8 mouse cellular contexts compared by ENCODE assay signal in the genomic region with DNA sequence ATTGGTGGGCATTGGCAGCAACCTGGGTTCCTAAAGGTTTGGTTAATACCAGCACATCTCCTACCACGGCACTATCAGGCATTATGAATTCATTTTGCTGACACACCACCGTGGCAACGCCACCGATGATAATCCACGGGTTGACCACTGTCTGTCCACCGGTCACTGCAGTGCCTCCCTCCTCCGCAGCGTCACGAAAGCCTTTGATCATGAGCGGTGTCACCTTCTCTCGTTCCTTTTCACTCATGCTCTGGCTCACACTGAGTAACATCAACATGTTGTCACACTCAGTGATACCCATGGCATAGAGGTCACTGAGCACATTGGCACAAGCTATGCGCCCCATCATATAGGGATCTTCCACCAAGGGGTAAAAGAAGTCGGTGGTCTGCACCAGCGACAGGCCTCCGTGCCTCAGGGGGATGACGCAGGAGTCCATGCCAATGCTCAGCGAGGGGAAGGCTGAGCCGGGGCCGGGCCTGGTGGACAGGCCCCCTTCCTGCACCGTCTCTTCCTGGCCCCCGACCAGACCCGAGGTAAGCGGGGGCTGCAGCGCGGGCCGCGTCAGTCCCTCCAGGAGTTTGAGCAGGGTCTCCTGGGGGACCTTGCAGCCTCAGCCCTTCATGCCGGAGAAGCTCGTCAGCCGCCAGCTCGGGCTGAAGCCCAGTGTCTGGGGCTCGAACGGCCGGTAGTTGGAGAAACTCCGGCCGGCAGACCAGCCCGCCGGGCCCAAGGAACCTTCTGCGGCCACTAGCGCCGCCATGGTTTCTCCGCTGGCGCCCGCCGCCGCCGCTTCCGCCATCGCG. TPM values are rescaled to one million over a fixed set of nuclear protein-coding genes. Genes with fewer than 3 reads are reported as not detected.
A peak's percentile ranks its signal among the peaks of the same experiment; 100 is the strongest.
DNase-seq lines count a peak whose midpoint lies in the region; ATAC-seq and TF ChIP-seq lines count a peak whose summit lies in the region.

No protein-coding gene starts in this region.

- 0 out of 2 replicates have a peak, but pooled peaks cover 2% of the 10 kb centered on the region for H3K36me3 ChIP-seq in spleen, adult 2 months (ENCODE audit: control insufficient read depth, insufficient read depth, low read length)
- H3K36me3 ChIP-seq in forebrain, embryonic 10.5 days (replicated peaks) = peaks cover 46% of the 10 kb centered on the region
- peaks cover 33% of the 10 kb centered on the region for H3K36me3 ChIP-seq in megakaryocyte, embryonic 14.5 days (replicated peaks; ENCODE audit: low read length)

- peak; percentile 29 for ATAC-seq in inflammation-experienced regulatory T-cells, adult 6 months

- H3K4me1 ChIP-seq in spleen, adult 2 months (ENCODE audit: control insufficient read depth, insufficient read depth, insufficient read length) = peaks cover 13% of the 10 kb centered on the region; the same call in 1 of the 2 replicates
- peaks cover 22% of the 10 kb centered on the region for H3K4me1 ChIP-seq in forebrain, embryonic 10.5 days
- H3K4me1 ChIP-seq in megakaryocyte, embryonic 14.5 days = peaks cover 84% of the 10 kb centered on the region

- no peak for TF ChIP-seq POLR2A in spleen, adult 2 months (IDR thresholded peaks at IDR 0.05; ENCODE audit: low read depth, low read length)

- H3K9me3 ChIP-seq in forebrain, embryonic 10.5 days = peaks cover 10% of the 10 kb centered on the region; the same call in 1 of the 2 replicates
- H3K9me3 ChIP-seq in megakaryocyte, embryonic 14.5 days = peaks cover 2% of the 10 kb centered on the region

- DNase-seq in adrenal gland, adult (ENCODE audit: inconsistent age in 2 of 2, low spot score in 1 of 2) = peak; percentile 47 to 82
- DNase-seq in adrenal gland, postnatal 4 days (ENCODE audit: low spot score in 2 of 2) = no peak
- no peak for DNase-seq in spleen, adult 2 months (ENCODE audit: low read depth in 1 of 2, low spot score in 2 of 2)
- no peak for DNase-seq in spleen, postnatal 10 days (ENCODE audit: low spot score in 2 of 2)
- no peak for DNase-seq in forebrain, embryonic 10.5 days (ENCODE audit: extremely low spot score, low spot score)
- DNase-seq in c-Kit-positive CD71-positive TER-119-positive erythroid progenitor cells, embryonic 14.5 days (ENCODE audit: low spot score) = no peak

- TF ChIP-seq CTCF in spleen, adult 2 months (IDR thresholded peaks at IDR 0.05; ENCODE audit: extremely low read depth, insufficient read depth, insufficient read length, insufficient replicate concordance) = no peak

- WGBS in spleen, adult 2 months = 11% methylated on average over 50 of the region's 50 CpGs
- WGBS in forebrain, embryonic 10.5 days = 19% methylated on average over 50 of the region's 50 CpGs

- H3K27ac ChIP-seq in spleen, adult 2 months (ENCODE audit: insufficient read depth, low read length) = peak overlapping the region; percentile 83
- peak overlapping the region; percentile 96 for H3K27ac ChIP-seq in forebrain, embryonic 10.5 days

- H3K27me3 ChIP-seq in spleen, adult 2 months (ENCODE audit: control insufficient read depth, insufficient read depth, low read length) = no peaks in the 10 kb centered on the region
- no peaks in the 10 kb centered on the region for H3K27me3 ChIP-seq in forebrain, embryonic 10.5 days (ENCODE audit: poor library complexity, severe bottlenecking)
- no peaks in the 10 kb centered on the region for H3K27me3 ChIP-seq in megakaryocyte, embryonic 14.5 days (replicated peaks)

- peak overlapping the region; percentile 93 for H3K4me3 ChIP-seq in spleen, adult 2 months (ENCODE audit: extremely low read depth, insufficient read depth, insufficient read length)
- peak overlapping the region; percentile 94 for H3K4me3 ChIP-seq in forebrain, embryonic 10.5 days
- H3K4me3 ChIP-seq in megakaryocyte, embryonic 14.5 days (replicated peaks) = peak overlapping the region; percentile 91

RNA-seq across cellular contexts. Expression of gene Sephs2, which starts 0.5 kb away (rescaled TPM):
- total RNA-seq in adrenal gland, postnatal 4 days (2021) = 100 to 1,000 TPM in 1 of 2 experiments, 10 to 100 TPM in 1; 92.8 to 115 TPM
- polyA plus RNA-seq in spleen, adult 2 months (2012; rRNA removed) = 12.9 and 16.0 TPM in 2 replicates
- 84.0 and 88.2 TPM in 2 replicates for polyA plus RNA-seq in forebrain, embryonic 10.5 days (2016; fragmentation: Nextera tagmentation; extraction: Ambion mirVana)
- 10 to 100 TPM; 19.4 to 45.4 (median 28.6) TPM for polyA plus RNA-seq in inflammation-experienced regulatory T-cells, adult 6 months (2017; shearing (Covaris generic))
- polyA plus RNA-seq in megakaryocyte, embryonic 14.5 days (2012; ENCODE audit: insufficient read depth, low replicate concordance) = 32.9 and 41.0 TPM in 2 replicates

RNA-seq across cellular contexts. Expression of gene Dctpp1, which starts 12.8 kb away (rescaled TPM):
- total RNA-seq in adrenal gland, postnatal 4 days (2021) = 10 to 100 TPM; 63.5 to 68.3 TPM
- 30.8 and 37.5 TPM in 2 replicates for polyA plus RNA-seq in spleen, adult 2 months (2012; rRNA removed)
- polyA plus RNA-seq in forebrain, embryonic 10.5 days (2016; fragmentation: Nextera tagmentation; extraction: Ambion mirVana) = 379 and 383 TPM in 2 replicates
- polyA plus RNA-seq in inflammation-experienced regulatory T-cells, adult 6 months (2017; shearing (Covaris generic)) = 10 to 100 TPM; 37.2 to 88.3 (median 51.2) TPM
- polyA plus RNA-seq in megakaryocyte, embryonic 14.5 days (2012; ENCODE audit: insufficient read depth, low replicate concordance) = 65.3 and 143 TPM in 2 replicates

RNA-seq across cellular contexts. Expression of gene Itgal, which starts 22.7 kb away (rescaled TPM):
- 1 to 10 TPM; 3.0 to 3.4 TPM for total RNA-seq in adrenal gland, postnatal 4 days (2021)
- 92.1 and 105 TPM in 2 replicates for polyA plus RNA-seq in spleen, adult 2 months (2012; rRNA removed)
- polyA plus RNA-seq in forebrain, embryonic 10.5 days (2016; fragmentation: Nextera tagmentation; extraction: Ambion mirVana) = 0.22 and 0.36 TPM in 2 replicates
- polyA plus RNA-seq in inflammation-experienced regulatory T-cells, adult 6 months (2017; shearing (Covaris generic)) = 100 to 1,000 TPM; 201 to 247 (median 214) TPM
- 11.2 and 21.5 TPM in 2 replicates for polyA plus RNA-seq in megakaryocyte, embryonic 14.5 days (2012; ENCODE audit: insufficient read depth, low replicate concordance)

RNA-seq across cellular contexts. Expression of gene Zfp771, which starts 29.2 kb away (rescaled TPM):
- 10 to 100 TPM; 36.3 to 39.2 TPM for total RNA-seq in adrenal gland, postnatal 4 days (2021)
- polyA plus RNA-seq in spleen, adult 2 months (2012; rRNA removed) = 35.6 and 68.3 TPM in 2 replicates
- polyA plus RNA-seq in forebrain, embryonic 10.5 days (2016; fragmentation: Nextera tagmentation; extraction: Ambion mirVana) = 55.8 and 57.7 TPM in 2 replicates
- polyA plus RNA-seq in inflammation-experienced regulatory T-cells, adult 6 months (2017; shearing (Covaris generic)) = 1 to 10 TPM in 1 of 3 experiments, under 1 TPM in 1, not detected in 1; 0.46 to 1.5 TPM
- 85.4 and 270 TPM in 2 replicates for polyA plus RNA-seq in megakaryocyte, embryonic 14.5 days (2012; ENCODE audit: insufficient read depth, low replicate concordance)

RNA-seq across cellular contexts. Expression of gene Sept1, which starts 40.4 kb away (rescaled TPM):
- 10 to 100 TPM; 12.6 to 14.5 TPM for total RNA-seq in adrenal gland, postnatal 4 days (2021)
- polyA plus RNA-seq in spleen, adult 2 months (2012; rRNA removed) = 280 and 335 TPM in 2 replicates
- polyA plus RNA-seq in forebrain, embryonic 10.5 days (2016; fragmentation: Nextera tagmentation; extraction: Ambion mirVana) = 30.3 and 32.3 TPM in 2 replicates
- polyA plus RNA-seq in inflammation-experienced regulatory T-cells, adult 6 months (2017; shearing (Covaris generic)) = 100 to 1,000 TPM; 783 to 927 (median 807) TPM
- 369 and 529 TPM in 2 replicates for polyA plus RNA-seq in megakaryocyte, embryonic 14.5 days (2012; ENCODE audit: insufficient read depth, low replicate concordance)

Comparison
In these comparisons a context has a peak if more than half of its experiments do, and no peak if none do; other contexts are left out.
1. DNase-seq: peak in adrenal gland, adult (2 of 2); none in adrenal gland, postnatal 4 days (0 of 2), spleen, adult 2 months (0 of 2), spleen, postnatal 10 days (0 of 2), forebrain, embryonic 10.5 days (single experiment) and c-Kit-positive CD71-positive TER-119-positive erythroid progenitor cells, embryonic 14.5 days (single experiment).
2. Peak in every context shown above with its lines, with median percentiles within 50 percentile points of each other: H3K4me3 ChIP-seq.